Mouse (Mus musculus): ENCODE results near the gene Atg10.
A peak's percentile ranks its signal among the peaks of the same experiment; 100 is the strongest.

Atg10 gene

DNA sequence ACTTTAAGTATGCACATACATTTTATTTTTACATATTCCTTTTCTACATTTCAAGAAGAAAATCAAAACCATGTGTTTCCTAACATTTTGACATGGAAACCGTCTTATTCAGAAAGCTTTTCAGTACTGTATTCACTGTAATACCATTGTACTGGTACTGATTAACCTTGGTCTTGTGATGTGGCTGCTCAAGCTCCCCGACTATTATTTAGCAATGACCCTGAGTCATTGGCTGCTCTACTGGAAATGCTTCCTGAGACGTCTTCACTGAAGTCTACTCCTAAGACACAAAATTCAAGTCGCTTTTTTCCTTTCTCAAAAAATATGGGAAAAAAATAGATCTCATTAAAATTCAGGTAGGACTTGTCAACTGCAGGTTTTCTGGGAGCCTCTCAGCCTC, 105.6 kb downstream of the Atg10 start:
- DNase-seq (ENCODE audit: low read depth): no peak

DNA sequence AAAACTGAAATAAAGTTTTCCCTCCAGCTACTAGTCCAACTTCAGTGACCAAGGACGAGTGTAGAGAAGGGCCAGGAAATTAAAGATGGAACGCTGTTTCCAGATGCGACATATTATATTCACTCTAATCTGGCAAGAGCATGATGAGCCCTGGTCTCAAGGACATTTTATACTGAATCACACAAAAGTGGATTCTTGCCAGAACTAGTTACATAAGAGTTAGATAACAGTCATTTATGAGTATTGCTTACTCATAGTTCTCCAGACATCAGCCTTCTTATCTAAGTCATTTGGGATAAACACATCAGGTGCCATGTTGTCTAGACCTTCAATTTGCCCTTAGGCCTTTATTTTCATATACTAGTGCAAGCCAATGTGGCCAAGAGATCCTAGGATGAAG, 108.9 kb downstream of the Atg10 start:
- no peak for DNase-seq (ENCODE audit: low read depth)

DNA sequence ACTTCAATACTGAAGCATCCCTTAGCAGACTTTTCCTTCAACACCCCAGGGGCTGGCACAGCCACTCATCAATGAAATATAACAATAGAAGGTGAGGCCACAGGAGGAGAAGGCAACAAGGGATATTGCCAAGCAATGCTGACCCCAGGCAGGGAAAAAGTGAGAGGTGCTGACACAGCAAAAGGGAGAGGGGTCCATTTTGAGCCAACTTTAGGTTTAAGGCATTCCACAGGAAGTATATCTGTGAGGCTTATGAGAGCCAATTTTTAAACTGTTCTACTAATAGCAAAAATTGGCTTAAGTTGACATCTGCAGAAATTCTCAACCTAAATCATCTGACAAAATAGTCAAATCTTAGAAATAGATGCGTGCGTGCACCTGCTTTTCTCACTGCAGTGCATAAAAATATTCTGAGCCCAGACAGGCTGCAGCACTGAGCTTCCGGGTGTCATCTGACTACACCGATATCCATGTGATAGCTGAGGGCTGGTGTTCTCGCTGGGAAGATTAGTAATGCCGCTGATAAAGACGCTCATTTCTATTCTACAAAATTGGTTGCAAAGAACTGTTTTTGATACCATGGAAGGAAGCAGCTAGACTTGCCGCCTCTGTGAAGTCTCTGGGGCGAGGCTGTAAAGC, 116.3 kb downstream of the Atg10 start:
- no peak for DNase-seq (ENCODE audit: low read depth)

DNA sequence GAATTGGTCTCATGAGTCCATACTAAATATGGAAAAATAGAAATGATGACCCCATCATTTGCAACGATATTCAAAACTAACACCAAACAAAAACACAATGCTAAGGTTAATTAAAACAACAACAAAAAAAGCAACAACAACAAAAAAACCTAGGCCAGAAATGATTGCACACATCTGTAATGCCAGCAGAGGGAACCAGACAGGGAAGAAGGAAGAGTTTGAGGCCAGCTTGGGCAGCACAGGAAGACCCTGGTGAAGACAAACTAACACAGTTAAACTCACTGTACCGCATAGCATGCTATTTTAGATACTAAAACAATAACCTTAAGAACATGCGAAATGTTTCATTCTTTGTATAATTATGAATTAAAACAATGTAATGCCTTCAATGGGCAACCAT, 121.5 kb downstream of the Atg10 start:
- no peak for DNase-seq (ENCODE audit: low read depth)

DNA sequence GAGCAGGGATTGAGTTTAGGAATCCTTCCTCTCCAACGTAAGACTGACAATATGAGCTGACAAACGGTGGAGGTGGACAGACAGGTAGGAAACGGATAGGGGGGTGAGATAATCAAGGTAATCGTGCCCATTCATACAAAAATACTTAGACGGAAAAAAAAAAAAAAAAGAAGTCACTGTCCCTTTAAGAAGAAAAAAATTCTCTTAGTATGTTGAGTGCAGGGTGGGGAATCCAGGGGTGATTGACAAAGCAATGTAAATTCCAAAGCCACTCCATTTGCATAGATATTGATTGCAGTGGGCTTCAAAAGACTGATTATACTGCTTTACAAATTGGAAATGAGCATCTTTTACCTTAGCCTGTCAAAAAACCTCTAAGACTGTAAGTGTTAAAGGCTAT, 123.4 kb downstream of the Atg10 start:
- no peak for DNase-seq (ENCODE audit: low read depth)

DNA sequence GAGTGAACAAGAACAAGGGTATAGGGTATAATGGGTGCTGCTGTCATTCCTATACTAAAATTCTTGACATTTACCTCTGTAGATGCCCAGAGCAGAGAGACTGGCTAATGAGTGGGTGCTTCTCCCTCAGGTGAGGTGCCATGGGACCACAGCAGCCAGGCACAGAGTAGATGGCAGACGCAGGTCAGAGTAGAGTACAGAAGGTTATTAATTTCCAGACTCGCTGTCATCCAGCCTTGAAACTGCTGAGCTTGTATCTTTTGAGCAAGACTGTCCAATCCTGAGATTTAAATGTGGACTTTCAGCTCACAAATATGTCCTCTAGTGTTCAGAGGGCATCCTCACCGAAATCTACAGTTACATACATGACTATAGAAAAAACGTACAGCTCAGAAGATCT, 128.9 kb downstream of the Atg10 start:
- no peak for DNase-seq (ENCODE audit: low read depth)

DNA sequence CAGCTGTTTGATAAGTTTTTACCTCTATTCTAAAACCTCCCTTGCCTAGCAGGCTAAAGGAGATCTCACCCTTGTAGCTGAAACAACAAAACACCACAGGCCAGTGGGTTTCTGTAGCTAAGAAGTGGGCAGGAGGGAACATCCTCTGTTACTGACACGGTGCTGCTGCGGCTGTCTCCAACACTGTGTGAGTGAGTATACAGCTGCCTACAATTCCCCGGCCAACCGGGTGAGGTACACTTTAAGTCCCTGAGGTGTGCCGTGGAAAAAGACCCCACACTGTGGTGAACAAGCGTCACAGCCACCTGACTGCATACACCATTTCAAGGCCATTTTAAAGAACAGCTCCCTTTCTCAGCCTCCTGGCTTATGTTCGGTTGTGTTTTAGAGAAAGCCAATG, 129.6 kb downstream of the Atg10 start:
- peak; percentile 71 for DNase-seq (ENCODE audit: low read depth)

DNA sequence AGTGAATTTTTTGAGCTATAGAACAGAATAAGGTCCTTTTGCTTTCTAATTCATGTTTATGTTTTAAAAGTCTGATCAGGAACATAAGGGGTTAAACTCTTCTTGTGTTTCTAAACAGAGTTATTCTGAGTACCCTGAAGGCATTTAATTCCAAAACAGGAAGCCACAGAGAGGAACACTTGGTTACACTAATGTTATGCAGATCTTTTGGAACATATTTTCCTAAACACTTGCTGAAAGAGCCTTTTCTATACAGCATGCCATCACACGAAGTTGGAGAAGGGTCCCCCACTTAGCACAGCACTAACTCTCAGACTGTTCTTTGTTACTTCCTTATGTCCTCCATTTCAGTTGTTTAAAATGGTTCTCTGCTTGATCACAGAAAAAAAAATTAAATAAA, 130.2 kb downstream of the Atg10 start:
- DNase-seq (ENCODE audit: low read depth): peak; percentile 69

DNA sequence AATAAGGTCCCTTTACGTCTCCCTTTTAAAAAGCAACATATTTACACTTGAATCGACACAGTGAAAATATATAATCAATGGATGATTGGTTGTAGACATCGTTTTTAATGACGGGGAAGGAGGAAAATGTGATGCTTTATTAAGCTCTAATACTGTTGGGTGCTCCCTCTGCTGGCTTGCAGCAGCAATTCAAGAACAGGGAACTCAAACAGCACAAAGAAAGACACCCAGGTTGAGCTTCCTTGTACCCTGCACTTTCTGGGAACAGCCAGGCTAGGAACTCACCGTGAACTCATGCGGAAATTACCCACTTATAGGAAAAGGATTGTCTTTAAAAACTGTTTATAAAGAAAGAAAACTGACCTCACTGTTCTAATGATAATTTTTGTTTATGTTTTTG, 130.6 kb downstream of the Atg10 start:
- DNase-seq (ENCODE audit: low read depth): peak; percentile 54

DNA sequence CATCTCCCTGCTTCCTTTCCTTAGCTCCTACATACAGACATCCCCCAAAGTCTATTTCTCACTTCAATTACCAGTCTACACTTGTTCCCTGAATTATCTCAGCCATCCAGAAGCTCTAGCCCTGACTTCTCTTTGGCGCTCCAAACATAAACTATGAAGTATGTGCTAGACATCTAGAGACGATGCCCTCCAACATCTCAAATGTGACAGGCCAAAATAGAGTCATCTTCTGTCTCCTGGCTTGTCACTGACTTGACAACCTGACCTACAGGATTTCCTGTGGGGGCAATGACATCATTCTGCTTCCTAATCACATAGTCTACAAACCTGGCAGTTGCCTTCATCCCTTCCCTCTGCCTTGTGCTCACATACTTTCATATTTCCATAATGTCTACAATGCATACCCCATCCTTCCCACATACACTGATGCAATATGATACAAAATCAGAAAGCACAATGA, 132.0 kb downstream of the Atg10 start:
- peak; percentile 34 for DNase-seq (ENCODE audit: low read depth)

DNA sequence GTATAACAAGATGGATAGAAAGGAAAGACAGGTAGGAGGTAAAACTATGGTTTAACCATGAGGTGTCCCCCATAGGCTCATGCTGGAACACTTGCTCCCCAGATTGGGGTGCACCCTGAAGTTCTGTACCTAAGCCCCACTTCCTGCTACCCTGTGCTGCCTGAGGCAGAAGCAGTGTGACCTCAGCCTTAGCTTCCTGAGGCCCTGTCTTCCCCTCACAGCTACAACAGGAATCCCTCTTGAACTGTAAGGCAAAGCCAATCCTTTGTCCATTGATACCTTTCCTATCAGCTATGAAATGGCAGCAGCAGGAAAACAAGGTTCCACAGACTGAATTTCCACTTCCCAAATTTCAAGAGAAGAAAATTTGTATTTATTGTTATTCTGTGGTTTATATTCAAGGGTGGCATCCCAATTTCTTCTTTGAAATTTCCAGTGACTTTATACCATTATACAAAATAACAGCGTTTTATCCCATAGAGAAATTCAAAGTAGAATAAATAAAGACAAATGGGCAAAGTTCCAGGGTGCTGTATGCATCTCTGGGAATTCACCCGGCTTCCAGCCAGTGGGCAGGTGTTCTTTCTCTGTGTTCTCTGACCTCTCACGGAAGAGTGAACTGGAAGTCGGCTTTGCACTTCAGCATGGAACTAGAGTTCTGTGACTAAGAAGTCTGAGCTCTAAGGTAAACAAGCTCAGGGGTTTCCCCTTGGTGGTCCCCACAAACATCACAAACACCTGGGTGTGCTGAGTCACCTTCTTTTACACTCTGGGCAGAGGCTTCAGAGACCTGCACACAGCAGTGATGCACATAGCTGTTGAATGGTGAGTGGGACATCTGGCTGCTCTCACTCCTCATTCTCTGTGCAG, 132.7 kb downstream of the Atg10 start:
- peak; percentile 34 for DNase-seq (ENCODE audit: low read depth)

DNA sequence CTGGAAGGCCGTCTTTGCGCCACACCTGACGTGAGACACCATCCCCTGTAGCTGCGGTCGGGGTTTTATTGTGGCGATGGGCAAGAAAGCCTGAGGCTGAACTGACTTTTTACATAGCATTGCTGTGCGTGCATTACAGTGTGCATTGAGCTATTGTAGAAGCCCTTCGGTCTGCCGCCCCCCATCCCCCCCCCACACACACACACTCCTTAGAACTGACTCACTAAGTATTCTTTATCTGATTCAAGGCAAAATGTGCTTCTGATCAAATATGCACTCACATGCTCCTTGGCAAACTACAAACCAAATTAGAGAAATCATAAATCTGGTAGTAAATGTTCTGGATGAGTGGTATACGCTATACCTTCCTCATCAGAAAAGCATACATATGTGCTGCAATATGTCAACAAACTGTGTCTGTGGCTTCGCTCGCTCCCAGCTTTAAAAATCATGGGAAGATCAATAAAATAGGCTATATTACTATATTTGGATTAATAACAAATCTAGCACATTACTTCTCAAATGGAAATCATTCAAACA, 137.3 kb downstream of the Atg10 start:
- DNase-seq (ENCODE audit: low read depth): no peak

DNA sequence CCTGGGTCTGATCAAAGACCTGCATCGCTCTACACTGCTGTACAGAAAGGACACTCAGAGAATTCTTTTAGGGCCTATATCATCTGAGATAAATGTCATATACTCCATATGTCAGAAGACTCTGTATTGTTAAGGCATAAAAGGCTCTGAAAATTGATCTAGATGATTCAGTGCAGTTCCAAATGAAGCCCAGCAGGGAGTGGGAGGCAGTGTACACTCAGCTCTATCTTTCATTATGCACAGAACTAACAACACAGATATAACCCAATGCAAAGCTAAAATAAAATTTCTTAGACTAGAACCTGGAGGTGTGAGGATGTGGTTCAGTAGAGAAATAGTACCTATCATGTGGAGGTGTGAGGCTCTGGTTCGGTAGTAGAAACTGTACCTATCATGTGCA, 151.4 kb downstream of the Atg10 start:
- DNase-seq (ENCODE audit: low read depth): no peak

DNA sequence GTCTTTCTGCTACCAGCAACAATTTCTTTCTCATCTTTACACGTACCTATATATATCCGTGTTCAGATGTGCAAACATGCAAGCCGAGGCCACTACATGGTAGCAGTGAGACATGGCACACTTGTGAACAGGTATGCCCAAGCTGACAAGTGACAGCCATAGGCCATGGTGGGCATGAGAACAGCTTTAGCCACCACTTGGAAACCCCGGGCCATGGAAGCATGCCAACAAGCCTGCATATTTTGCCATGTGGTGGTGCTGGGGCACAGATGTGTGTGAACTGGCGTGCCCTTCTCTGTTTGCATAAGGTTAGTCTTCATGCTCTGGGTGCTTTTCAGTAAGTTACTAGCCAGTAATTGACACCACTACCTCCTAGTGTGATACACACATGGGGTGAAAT, 162.9 kb downstream of the Atg10 start:
- no peak for DNase-seq (ENCODE audit: low read depth)

DNA sequence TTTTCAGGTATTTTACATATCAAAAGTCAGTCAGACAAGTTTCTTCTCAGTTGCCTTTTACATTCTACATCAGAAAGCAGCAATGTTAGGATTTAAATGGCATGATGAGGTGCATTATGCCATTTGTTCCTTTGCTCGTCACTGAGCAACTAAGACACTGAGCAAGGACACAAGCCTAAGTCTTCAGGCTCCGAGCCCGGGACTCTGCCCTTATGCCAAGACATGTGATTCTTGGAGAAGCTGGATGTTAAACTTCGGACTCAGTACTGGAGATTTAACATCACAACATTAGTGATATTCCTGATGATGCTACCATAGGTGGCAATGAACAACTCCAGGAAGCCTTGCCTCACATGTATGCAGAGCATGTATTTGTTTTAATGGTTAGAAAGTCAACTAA, 175.6 kb downstream of the Atg10 start:
- no peak for DNase-seq (ENCODE audit: low read depth)

DNA sequence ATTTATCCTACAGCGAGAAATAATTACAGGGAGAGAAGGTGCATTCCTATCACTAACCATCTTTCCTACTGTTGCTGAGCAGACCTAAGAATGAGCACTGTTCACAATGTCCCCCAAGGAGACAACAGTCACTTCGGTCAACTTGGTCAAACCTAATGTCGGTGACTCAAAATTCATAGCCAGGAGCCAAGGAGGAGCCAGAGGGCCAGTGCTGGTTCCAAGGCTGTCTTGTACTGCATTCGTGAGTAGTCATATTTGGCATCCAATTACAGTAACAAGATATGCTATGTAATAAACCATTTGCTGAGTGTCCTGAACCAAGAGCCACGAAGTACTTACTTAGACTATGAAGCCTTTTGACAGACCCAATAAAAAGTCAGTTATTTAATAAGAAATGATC, 176.9 kb downstream of the Atg10 start:
- DNase-seq (ENCODE audit: low read depth): no peak

DNA sequence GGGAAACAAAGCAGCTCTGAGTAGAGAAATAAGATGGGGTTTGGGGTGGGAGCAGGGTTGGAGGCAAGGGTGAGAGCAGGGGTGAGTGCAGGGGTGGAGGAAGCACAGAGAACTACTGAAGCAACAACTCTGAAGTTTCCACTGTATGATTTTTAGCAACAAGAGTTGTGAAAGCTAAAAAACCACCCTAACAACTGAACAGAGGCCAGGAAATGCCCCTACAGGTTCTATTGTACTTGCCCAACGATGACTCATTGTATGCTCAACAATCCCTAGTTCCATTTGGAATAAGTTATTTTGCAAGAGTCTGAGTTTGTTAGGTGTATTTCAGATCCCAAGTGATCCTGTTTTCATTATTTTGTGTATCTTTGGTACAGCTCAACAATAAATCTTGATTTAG, 182.5 kb downstream of the Atg10 start:
- no peak for DNase-seq (ENCODE audit: low read depth)

DNA sequence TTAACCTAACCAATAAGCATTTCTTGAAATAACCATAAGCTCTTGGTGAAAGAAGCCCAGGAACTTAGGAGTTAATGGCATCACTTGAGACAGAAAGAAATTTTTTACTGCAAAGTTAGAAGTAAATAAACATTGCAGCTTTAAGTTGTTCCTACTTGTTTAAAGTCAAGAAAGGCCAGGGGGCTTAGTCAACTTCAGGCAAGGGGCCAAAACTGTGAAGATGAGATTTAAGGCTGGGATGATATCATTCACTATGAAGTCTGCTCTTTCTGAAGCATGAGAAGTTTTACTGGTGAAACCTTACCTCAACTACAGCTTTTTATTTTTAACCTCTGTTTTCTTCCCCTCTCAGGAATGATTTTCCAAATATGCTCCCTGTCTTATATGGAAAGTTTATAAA, 183.3 kb downstream of the Atg10 start:
- DNase-seq (ENCODE audit: low read depth): no peak

DNA sequence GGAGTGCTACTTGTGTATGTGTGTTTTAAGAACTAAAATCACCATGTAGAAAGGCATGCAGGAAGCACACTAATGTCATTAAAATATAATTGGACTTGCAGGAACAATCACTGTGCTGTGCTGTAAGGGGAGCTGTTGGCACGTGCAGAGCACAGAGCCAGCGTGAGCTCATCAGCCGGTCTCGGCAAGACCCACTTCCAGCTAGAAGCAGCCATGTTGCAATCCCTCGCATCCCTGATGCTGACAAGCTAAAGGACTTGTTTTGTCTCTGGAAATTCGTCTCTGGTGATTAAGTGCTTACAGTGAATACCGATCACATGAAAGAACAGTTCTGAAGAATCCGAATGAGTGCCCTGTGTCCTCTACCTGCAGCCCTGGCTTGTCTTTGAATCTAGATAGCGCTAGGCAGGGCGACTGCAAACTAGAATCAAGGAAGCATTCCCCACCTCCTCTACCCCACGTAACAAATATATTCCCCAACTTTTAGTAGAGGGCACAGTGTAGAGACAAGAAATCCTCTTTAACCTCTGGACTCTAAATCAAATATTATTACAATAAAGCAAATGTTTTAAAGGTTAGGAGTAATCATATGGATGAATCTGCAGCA, 184.5 kb downstream of the Atg10 start:
- DNase-seq (ENCODE audit: low read depth): no peak

DNA sequence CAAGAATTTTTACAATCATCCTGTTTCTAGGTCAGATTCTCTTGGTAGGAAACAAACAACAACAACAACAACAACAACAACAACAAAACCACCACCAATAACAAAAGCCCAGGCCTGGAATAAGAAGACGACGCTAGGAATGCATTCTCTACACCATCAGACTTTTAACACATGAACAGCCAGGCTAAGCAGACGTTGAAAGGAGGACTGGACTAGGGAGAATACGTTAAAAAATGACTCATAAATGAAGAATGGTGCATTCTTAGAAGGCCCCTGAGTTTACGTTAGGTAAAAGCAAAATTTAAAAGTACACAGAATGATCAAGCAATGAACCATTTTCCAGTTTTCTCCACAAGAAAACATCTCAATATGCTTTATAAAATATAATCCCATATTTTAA, 185.1 kb downstream of the Atg10 start:
- no peak for DNase-seq (ENCODE audit: low read depth)

DNA sequence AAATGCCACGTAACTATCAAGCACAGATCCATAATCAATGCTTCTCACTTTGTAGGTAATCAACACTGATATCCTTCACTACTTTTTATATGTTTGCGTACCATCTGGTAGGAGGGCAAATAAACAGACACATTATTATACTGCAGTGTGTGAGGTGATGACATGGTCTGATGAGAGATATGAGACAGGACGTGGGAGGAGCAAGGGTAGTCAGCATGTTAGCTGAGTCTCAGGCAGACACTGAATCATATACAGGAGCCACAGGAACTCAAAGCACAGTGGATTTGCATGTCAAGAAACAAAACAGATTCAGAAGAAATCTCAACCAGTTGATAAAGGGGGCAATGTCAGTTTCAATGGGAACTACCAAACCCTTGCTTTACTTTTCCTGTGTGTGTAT, 185.7 kb downstream of the Atg10 start:
- DNase-seq (ENCODE audit: low read depth): no peak

DNA sequence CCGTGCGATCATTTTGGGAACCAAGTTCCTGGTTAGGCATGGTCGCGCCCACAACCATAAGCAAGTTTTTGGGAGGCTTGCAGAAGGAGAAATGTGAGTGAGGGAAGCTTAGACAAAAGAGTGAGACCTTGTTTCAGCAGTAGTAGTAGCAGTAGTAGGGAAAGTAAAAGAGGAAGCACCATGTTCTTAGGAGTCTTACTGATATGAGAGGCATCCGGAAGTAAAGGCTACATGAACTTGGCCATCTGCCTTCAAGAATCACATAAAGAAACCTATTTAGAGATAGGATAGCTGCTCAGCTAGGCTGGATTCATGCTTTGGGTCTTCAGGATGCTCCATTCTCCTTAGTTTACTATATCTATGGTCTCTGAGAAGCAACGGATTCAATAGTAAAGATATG, 186.4 kb downstream of the Atg10 start:
- DNase-seq (ENCODE audit: low read depth): no peak

DNA sequence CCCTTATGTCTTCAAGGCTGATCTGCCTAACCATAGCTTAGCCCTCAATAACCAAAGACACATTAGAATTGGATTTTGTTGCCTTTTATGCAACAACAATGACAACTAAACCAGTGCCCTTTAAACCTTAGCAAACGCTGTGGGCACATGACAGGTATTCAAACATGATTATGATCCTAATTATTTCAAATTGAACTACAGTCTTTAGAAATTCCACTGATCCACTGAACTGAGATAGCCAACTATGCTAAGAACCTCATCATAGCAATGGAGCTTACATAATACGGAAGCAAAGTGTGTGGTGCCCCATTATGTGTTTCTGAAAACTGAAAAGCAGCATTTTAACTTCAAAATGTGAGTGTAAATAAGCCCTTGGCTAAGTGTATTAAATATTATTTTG, 191.9 kb downstream of the Atg10 start:
- DNase-seq (ENCODE audit: low read depth): no peak

Measured in naive thymus-derived CD4-positive, alpha-beta T cell, adult 2 months (primary cell).